Mouse (Mus musculus): ENCODE results near the gene Podnl1.
A peak's percentile ranks its signal among the peaks of the same experiment; 100 is the strongest.

DNA sequence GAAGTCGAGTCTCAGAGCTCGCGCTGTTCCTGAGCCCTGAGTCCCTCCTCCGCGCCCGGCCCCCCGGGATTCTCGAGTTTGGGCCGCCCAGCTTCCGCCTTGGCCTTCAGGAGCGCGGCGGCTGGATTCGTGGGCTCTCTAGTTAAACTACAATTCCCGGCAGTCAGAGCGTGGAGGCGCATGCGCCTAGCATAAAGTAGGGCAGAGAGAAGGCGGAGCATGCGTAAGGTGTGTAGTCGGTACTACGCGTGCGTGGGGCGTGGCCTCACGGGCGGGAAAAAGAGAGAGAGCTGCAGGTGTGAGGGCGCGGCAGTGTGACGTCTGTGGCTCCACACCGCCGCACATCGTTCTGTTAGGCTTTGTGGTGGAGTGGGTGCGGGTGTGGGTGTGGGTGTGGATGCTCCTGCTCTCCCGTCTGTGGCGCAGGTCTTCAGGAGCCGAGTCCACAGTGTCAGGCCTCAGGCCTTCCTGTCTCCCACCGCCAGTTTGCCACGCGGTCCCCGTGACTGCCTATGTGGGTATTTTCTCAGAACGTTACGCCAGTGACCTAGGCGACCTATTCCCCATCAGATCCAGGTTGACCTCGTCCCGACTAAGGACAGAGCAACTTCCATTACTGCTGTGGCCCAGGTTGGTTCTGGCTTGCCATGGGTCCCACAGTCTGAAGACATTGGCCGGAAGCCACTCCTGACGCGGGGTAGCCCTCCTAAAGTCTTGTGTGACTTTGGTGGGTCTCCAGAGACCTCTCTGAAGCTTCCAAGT is 22.2 kb downstream of the Podnl1 start, which contains the start of the genes Cc2d1a and 4930432K21Rik:
- TF ChIP-seq POLR2A (IDR thresholded peaks at IDR 0.05; ENCODE audit: insufficient read depth, low read depth, low read length) (peak; percentile 79), CTCF (IDR thresholded peaks at IDR 0.05; ENCODE audit: insufficient read depth, low read depth, low read length) (no peak)

All from olfactory bulb, adult 2 months (tissue).